Mouse (Mus musculus): Measurements from ENCODE around the gene Gstm5. TPM values are rescaled to one million over a fixed set of nuclear protein-coding genes. Genes with fewer than 3 reads are reported as not detected.

Gstm5 gene
- total and polyA plus RNA-seq, 3 experiments: 134 to 164 TPM; not detected in 1

DNA sequence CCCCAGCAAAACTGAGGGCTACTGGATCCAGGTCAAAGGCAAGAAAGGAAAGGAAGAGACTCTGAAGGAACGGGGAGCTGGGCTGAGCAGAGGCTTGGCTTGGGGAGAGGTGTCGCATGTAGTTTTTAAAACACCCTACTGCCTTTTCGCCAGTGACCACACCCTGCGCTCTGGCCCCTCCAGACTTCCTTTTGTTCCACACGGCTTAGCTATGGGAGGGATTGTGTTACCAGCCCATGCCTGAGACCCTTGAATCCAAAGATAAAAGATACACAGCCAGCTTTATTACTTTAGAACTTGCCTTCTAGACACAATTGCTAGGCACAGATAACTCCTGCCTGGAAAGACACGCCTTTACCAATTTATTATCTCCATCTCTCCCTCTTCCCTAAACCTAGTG, 10.3 kb downstream of the Gstm5 start:
- peaks cover 0 to 12% of the 10 kb centered on the region in 2 experiments; a peak in 2 of 4 replicates for H3K4me1 ChIP-seq (ENCODE audit: control insufficient read depth in 1 of 2, insufficient read depth in 2 of 2, low read length in 2 of 2)
- no peak overlapping the region for H3K9ac ChIP-seq (ENCODE audit: control insufficient read depth, low read depth, low read length, poor library complexity, severe bottlenecking)
- peaks cover 0 to 9% of the 10 kb centered on the region in 2 experiments; a peak in 2 of 4 replicates for H3K36me3 ChIP-seq (ENCODE audit: control insufficient read depth in 1 of 2, insufficient read depth in 2 of 2, low read length in 2 of 2)
- DNase-seq (ENCODE audit: low read depth, low spot score): peak; percentile 24
- H3K27me3 ChIP-seq (ENCODE audit: control insufficient read depth in 1 of 2, insufficient read depth in 2 of 2, low read length in 2 of 2): no peaks in the 10 kb centered on the region; a peak in 1 of 4 replicates
- TF ChIP-seq TBP (IDR thresholded peaks at IDR 0.05; ENCODE audit: low read depth, low read length): no peak
- peak; percentile 36 to 38; a peak in 2 of 4 replicates for TF ChIP-seq EP300 (IDR thresholded peaks at IDR 0.05; ENCODE audit: low read depth in 1 of 2, low read length in 2 of 2)
- TF ChIP-seq GATA1 (IDR thresholded peaks at IDR 0.05; ENCODE audit: low read depth, low read length): peak; percentile 54
- TF ChIP-seq TAL1 (IDR thresholded peaks at IDR 0.05; ENCODE audit: low read length): peak; percentile 29
- H3K27ac ChIP-seq (ENCODE audit: control insufficient read depth, low read depth, low read length): no peak overlapping the region
- H3K79me2 ChIP-seq (ENCODE audit: control insufficient read depth, insufficient read depth, low read length, poor library complexity): no peaks in the 10 kb centered on the region
- H3K9me3 ChIP-seq (replicated peaks; ENCODE audit: insufficient read depth, low read length): no peaks in the 10 kb centered on the region
- no peak overlapping the region for H3K4me3 ChIP-seq (ENCODE audit: control insufficient read depth in 1 of 2, insufficient read depth in 1 of 2, low read depth in 2 of 2, low read length in 2 of 2)

DNA sequence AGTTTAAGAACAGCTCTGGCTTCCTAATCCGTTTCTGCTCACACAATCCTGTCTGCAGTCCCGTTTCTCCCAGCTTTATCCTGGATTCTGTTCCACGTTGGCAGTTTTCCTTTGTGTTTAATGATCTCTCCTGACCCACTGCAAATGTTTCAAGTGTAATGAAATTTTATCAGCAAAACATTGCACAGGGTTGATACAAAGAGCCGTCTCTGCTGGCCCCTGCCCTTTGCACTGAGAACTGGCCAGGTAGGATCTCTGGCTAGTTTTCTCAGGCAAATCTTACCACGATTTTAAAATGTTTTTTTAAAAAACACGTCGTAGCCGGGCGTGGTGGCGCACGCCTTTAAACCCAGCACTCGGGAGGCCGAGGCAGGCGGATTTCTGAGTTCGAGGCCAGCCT, 21.1 kb downstream of the Gstm5 start:
- Histone ChIP-seq H3K27me3 (ENCODE audit: control insufficient read depth in 1 of 2, insufficient read depth in 2 of 2, low read length in 2 of 2) (peaks cover 0 to 2% of the 10 kb centered on the region in 2 experiments; a peak in 3 of 4 replicates), H3K4me1 (ENCODE audit: control insufficient read depth in 1 of 2, insufficient read depth in 2 of 2, low read length in 2 of 2) (no peaks in the 10 kb centered on the region), H3K9me3 (replicated peaks; ENCODE audit: insufficient read depth, low read length) (no peaks in the 10 kb centered on the region), H3K9ac (ENCODE audit: control insufficient read depth, low read depth, low read length, poor library complexity, severe bottlenecking) (no peak overlapping the region), H3K79me2 (ENCODE audit: control insufficient read depth, insufficient read depth, low read length, poor library complexity) (no peaks in the 10 kb centered on the region), H3K4me3 (ENCODE audit: control insufficient read depth in 1 of 2, insufficient read depth in 1 of 2, low read depth in 2 of 2, low read length in 2 of 2) (no peak overlapping the region), H3K36me3 (ENCODE audit: control insufficient read depth in 1 of 2, insufficient read depth in 2 of 2, low read length in 2 of 2) (no peaks in the 10 kb centered on the region), H3K27ac (ENCODE audit: control insufficient read depth, low read depth, low read length) (no peak overlapping the region)
- TF ChIP-seq USF1 (IDR thresholded peaks at IDR 0.05; ENCODE audit: low read depth, low read length) (no peak), RAD21 (IDR thresholded peaks at IDR 0.05; ENCODE audit: low read depth, low read length) (no peak), ZMIZ1 (IDR thresholded peaks at IDR 0.05; ENCODE audit: low read depth, low read length) (no peak), TBP (IDR thresholded peaks at IDR 0.05; ENCODE audit: low read depth, low read length) (no peak), NELFE (IDR thresholded peaks at IDR 0.05; ENCODE audit: low read depth, low read length) (no peak), GATA1 (IDR thresholded peaks at IDR 0.05; ENCODE audit: low read depth, low read length) (no peak), CHD2 (IDR thresholded peaks at IDR 0.05; ENCODE audit: low read length) (no peak), KAT2A (conservative IDR thresholded peaks at IDR 0.05; ENCODE audit: low read depth, low read length) (no peak), POLR2AphosphoS2 (IDR thresholded peaks at IDR 0.05; ENCODE audit: low read length) (no peak), POLR2AphosphoS5 (IDR thresholded peaks at IDR 0.05; ENCODE audit: borderline replicate concordance, low read depth, low read length) (no peak), ZNF384 (IDR thresholded peaks at IDR 0.05; ENCODE audit: low read depth, low read length) (no peak), BHLHE40 (IDR thresholded peaks at IDR 0.05; ENCODE audit: borderline replicate concordance, low read depth, low read length) (no peak), ZKSCAN1 (IDR thresholded peaks at IDR 0.05; ENCODE audit: low read depth, low read length) (no peak), RCOR1 (IDR thresholded peaks at IDR 0.05; ENCODE audit: low read depth, low read length) (no peak), SMC3 (IDR thresholded peaks at IDR 0.05; ENCODE audit: low read depth, low read length) (no peak), MEF2A (IDR thresholded peaks at IDR 0.05; ENCODE audit: extremely low read depth, insufficient replicate concordance, low read depth, low read length, poor library complexity, severe bottlenecking) (no peak)
- no peak for DNase-seq (ENCODE audit: low read depth, low spot score)

Measured in MEL (cell line).